Mouse (Mus musculus) stomach, postnatal 0 days (tissue): ENCODE measurements around the gene Mapk8.

Experiments
- CTCF ChIP-seq: IDR thresholded peaks from 2 replicates; pipeline ENCODE4 v1.5.1; 2016; ENCODE audit warnings: antibody characterized with exemption, low read depth, mild to moderate bottlenecking, moderate library complexity
- EP300 ChIP-seq: optimal IDR thresholded peaks from 2 replicates; pipeline ENCODE3; 2016; ENCODE audit warnings: antibody characterized with exemption

GRCm38 (mm10) chr14:33351019-33351418 lies 95.9 kb downstream of the Mapk8 start:
- TF ChIP-seq CTCF (no peak), EP300 (no peak)
